Mouse (Mus musculus) lung, postnatal 14 days (tissue): Measurements from ENCODE around the gene Cacnb2.

Experiments
- DNase-seq: peaks from one replicate; pipeline ENCODE4 v3.0.0; 2021

The Cacnb2 gene

GRCm38 (mm10) chr2:14996036-14996435, 393.1 kb downstream of the Cacnb2 start:
- no peak for DNase-seq

DNA sequence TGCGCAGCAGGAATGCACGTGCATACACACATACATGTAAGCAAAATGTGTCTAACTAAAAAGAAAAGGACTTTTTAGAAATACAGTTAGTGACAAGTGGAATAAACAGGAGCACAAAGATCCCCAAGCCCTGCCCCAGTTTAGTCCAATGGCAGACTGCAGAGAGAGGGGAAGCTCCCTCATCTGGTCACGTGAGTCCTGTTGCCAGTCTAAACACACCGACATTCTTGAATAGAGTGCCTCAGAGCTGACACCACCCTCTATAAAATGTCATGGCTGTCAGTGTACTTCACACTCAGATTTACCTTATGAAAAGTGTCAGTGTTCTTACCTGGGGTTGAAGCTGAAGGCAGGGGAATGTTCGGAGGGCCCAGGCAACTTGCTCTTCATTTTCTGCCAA, 394.9 kb downstream of the Cacnb2 start:
- no peak for DNase-seq

GRCm38 (mm10) chr2:15007531-15007930, 404.6 kb downstream of the Cacnb2 start:
- no peak for DNase-seq

DNA sequence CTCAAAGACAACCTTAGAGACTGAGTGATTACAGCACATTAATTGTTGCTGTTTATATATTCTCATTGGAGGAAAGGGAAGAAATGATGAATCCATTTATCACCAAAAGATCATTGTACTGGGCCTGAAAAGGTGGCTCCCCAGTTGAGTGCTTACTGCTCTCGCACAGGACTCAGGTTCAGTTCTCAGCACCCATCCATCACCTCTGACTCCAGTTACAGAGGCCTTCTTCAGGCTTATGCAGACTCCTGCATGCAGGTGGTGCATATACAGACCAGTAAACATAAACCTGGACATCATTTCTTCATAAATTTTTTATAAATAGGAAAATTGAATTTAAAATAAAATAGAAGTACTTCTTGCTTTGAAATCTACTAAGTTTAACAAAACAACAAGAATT, 405.2 kb downstream of the Cacnb2 start:
- no peak for DNase-seq

GRCm38 (mm10) chr2:15026817-15027216, 423.9 kb downstream of the Cacnb2 start:
- no peak for DNase-seq

DNA sequence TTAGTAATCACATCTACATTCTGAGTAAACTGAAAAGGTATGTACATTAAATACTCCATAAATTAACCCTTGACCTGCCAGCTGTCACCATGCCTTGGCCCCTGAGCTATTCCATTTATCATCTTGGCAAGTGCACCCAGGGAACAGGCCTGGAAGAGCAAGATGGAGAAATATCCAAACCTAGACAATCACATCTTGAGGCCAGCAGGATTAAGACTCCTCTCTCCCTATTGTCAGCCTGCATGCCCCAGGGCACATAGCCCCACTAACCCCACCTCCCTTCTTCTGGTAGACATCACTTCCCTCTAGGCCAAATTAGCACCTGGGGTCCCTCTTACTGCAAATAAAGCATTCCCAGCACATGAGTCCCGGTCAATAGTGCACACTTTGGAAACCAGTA, 424.9 kb downstream of the Cacnb2 start:
- no peak for DNase-seq
